Mouse (Mus musculus): ENCODE results near the gene Ptprcap. TPM values are rescaled to one million over a fixed set of nuclear protein-coding genes. Genes with fewer than 3 reads are reported as not detected.

Gene Ptprcap
- polyA plus RNA-seq, 1 experiment from 2014 or later: 0.65 TPM

Other genes with a start within 250 kb of the Ptprcap start
- gene Tcirg1, start 246.5 kb upstream of the Ptprcap start, polyA plus RNA-seq (2015; fragmentation: Nextera tagmentation; extraction: Ambion mirVana): 10.4 and 11.3 TPM in 2 replicates
- gene Ndufs8, start 240.8 kb upstream of the Ptprcap start, polyA plus RNA-seq (2015; fragmentation: Nextera tagmentation; extraction: Ambion mirVana): 197 and 208 TPM in 2 replicates
- gene Aldh3b1, start 223.8 kb upstream of the Ptprcap start, polyA plus RNA-seq (2015; fragmentation: Nextera tagmentation; extraction: Ambion mirVana): 1.1 TPM in 2 replicates
- gene Unc93b1, start 218.4 kb upstream of the Ptprcap start, polyA plus RNA-seq (2015; fragmentation: Nextera tagmentation; extraction: Ambion mirVana): 3.8 and 5.3 TPM in 2 replicates
- gene Aldh3b3, start 195.0 kb upstream of the Ptprcap start, polyA plus RNA-seq (2015; fragmentation: Nextera tagmentation; extraction: Ambion mirVana): not detected in 2 replicates
- gene Aldh3b2, start 181.3 kb upstream of the Ptprcap start, polyA plus RNA-seq (2015; fragmentation: Nextera tagmentation; extraction: Ambion mirVana): 0.15 TPM in 1 of 2 replicates, not detected in the other
- gene Acy3, start 167.0 kb upstream of the Ptprcap start, polyA plus RNA-seq (2015; fragmentation: Nextera tagmentation; extraction: Ambion mirVana): 0.68 and 1.4 TPM in 2 replicates
- not detected in 2 replicates for gene Tbx10, start 160.9 kb upstream of the Ptprcap start, polyA plus RNA-seq (2015; fragmentation: Nextera tagmentation; extraction: Ambion mirVana)
- gene Nudt8, start 153.0 kb upstream of the Ptprcap start, polyA plus RNA-seq (2015; fragmentation: Nextera tagmentation; extraction: Ambion mirVana): 25.8 and 28.2 TPM in 2 replicates
- gene Gm49405, start 153.0 kb upstream of the Ptprcap start, polyA plus RNA-seq (2015; fragmentation: Nextera tagmentation; extraction: Ambion mirVana): 5.4 and 5.7 TPM in 2 replicates
- 5.5 and 5.7 TPM in 2 replicates for gene Doc2g, start 150.3 kb upstream of the Ptprcap start, polyA plus RNA-seq (2015; fragmentation: Nextera tagmentation; extraction: Ambion mirVana)
- gene Ndufv1, start 140.8 kb upstream of the Ptprcap start, polyA plus RNA-seq (2015; fragmentation: Nextera tagmentation; extraction: Ambion mirVana): 202 and 216 TPM in 2 replicates
- gene Gstp1, start 115.6 kb upstream of the Ptprcap start, polyA plus RNA-seq (2015; fragmentation: Nextera tagmentation; extraction: Ambion mirVana): 390 and 392 TPM in 2 replicates
- 1.0 and 2.5 TPM in 2 replicates for gene Gstp2, start 107.6 kb upstream of the Ptprcap start, polyA plus RNA-seq (2015; fragmentation: Nextera tagmentation; extraction: Ambion mirVana)
- gene Gstp3, start 94.0 kb upstream of the Ptprcap start, polyA plus RNA-seq (2015; fragmentation: Nextera tagmentation; extraction: Ambion mirVana): not detected in 2 replicates
- not detected in 2 replicates for gene Cabp2, start 72.0 kb upstream of the Ptprcap start, polyA plus RNA-seq (2015; fragmentation: Nextera tagmentation; extraction: Ambion mirVana)
- gene Cdk2ap2, start 56.4 kb upstream of the Ptprcap start, polyA plus RNA-seq (2015; fragmentation: Nextera tagmentation; extraction: Ambion mirVana): 77.4 and 80.3 TPM in 2 replicates
- gene Pitpnm1, start 53.6 kb upstream of the Ptprcap start, polyA plus RNA-seq (2015; fragmentation: Nextera tagmentation; extraction: Ambion mirVana): 21.1 and 32.0 TPM in 2 replicates
- 73.7 and 75.9 TPM in 2 replicates for gene Aip, start 27.7 kb upstream of the Ptprcap start, polyA plus RNA-seq (2015; fragmentation: Nextera tagmentation; extraction: Ambion mirVana)
- gene Gpr152, start 13.8 kb upstream of the Ptprcap start, polyA plus RNA-seq (2015; fragmentation: Nextera tagmentation; extraction: Ambion mirVana): 0.04 TPM in 1 of 2 replicates, not detected in the other
- gene Cabp4, start 9.6 kb upstream of the Ptprcap start, polyA plus RNA-seq (2015; fragmentation: Nextera tagmentation; extraction: Ambion mirVana): 0.09 and 0.13 TPM in 2 replicates
- gene Coro1b, start 5.0 kb upstream of the Ptprcap start, polyA plus RNA-seq (2015; fragmentation: Nextera tagmentation; extraction: Ambion mirVana): 126 and 144 TPM in 2 replicates
- gene Rps6kb2, start 9.8 kb downstream of the Ptprcap start, polyA plus RNA-seq (2015; fragmentation: Nextera tagmentation; extraction: Ambion mirVana): 56.6 and 61.6 TPM in 2 replicates
- gene Carns1, start 21.9 kb downstream of the Ptprcap start, polyA plus RNA-seq (2015; fragmentation: Nextera tagmentation; extraction: Ambion mirVana): 2.4 and 2.5 TPM in 2 replicates
- 0.77 and 0.82 TPM in 2 replicates for gene Tbc1d10c, start 37.7 kb downstream of the Ptprcap start, polyA plus RNA-seq (2015; fragmentation: Nextera tagmentation; extraction: Ambion mirVana)
- gene Ppp1ca, start 38.5 kb downstream of the Ptprcap start, polyA plus RNA-seq (2015; fragmentation: Nextera tagmentation; extraction: Ambion mirVana): 664 and 700 TPM in 2 replicates
- 28.9 and 34.7 TPM in 2 replicates for gene Rad9a, start 48.1 kb downstream of the Ptprcap start, polyA plus RNA-seq (2015; fragmentation: Nextera tagmentation; extraction: Ambion mirVana)
- 0.63 and 0.76 TPM in 2 replicates for gene Clcf1, start 60.6 kb downstream of the Ptprcap start, polyA plus RNA-seq (2015; fragmentation: Nextera tagmentation; extraction: Ambion mirVana)
- gene AC109138.7, start 60.8 kb downstream of the Ptprcap start, polyA plus RNA-seq (2015; fragmentation: Nextera tagmentation; extraction: Ambion mirVana): not detected in 2 replicates
- gene Pold4, start 78.3 kb downstream of the Ptprcap start, polyA plus RNA-seq (2015; fragmentation: Nextera tagmentation; extraction: Ambion mirVana): 13.1 and 14.2 TPM in 2 replicates
- gene Ssh3, start 115.6 kb downstream of the Ptprcap start, polyA plus RNA-seq (2015; fragmentation: Nextera tagmentation; extraction: Ambion mirVana): 3.6 and 4.8 TPM in 2 replicates
- 14.0 and 15.2 TPM in 2 replicates for gene Ankrd13d, start 129.5 kb downstream of the Ptprcap start, polyA plus RNA-seq (2015; fragmentation: Nextera tagmentation; extraction: Ambion mirVana)
- gene Grk2, start 152.6 kb downstream of the Ptprcap start, polyA plus RNA-seq (2015; fragmentation: Nextera tagmentation; extraction: Ambion mirVana): 14.4 and 15.6 TPM in 2 replicates
- 38.8 and 43.9 TPM in 2 replicates for gene Kdm2a, start 244.7 kb downstream of the Ptprcap start, polyA plus RNA-seq (2015; fragmentation: Nextera tagmentation; extraction: Ambion mirVana)

All from forebrain, embryonic 13.5 days (tissue).